Mouse (Mus musculus): ENCODE data around the gene Syt12. TPM values are rescaled to one million over a fixed set of nuclear protein-coding genes. Genes with fewer than 3 reads are reported as not detected.

The Syt12 gene
- total and polyA plus RNA-seq, 3 experiments = not detected

GRCm38 (mm10) chr19:4475224-4475925, 1.9 kb downstream of the Syt12 start:
- no peak overlapping the region for H3K9ac ChIP-seq (ENCODE audit: control insufficient read depth, low read depth, low read length, poor library complexity, severe bottlenecking)
- TF ChIP-seq GATA1 (IDR thresholded peaks at IDR 0.05; ENCODE audit: low read depth, low read length) (no peak), ETS1 (IDR thresholded peaks at IDR 0.05; ENCODE audit: low read depth, low read length) (no peak)
- no peak for DNase-seq (ENCODE audit: low read depth, low spot score)
- peaks cover 0 to 7% of the 10 kb centered on the region in 2 experiments; a peak in 2 of 4 replicates for H3K4me1 ChIP-seq (ENCODE audit: control insufficient read depth in 1 of 2, insufficient read depth in 2 of 2, low read length in 2 of 2)
- H3K79me2 ChIP-seq (ENCODE audit: control insufficient read depth, insufficient read depth, low read length, poor library complexity) = no peaks in the 10 kb centered on the region
- no peak overlapping the region for H3K4me3 ChIP-seq (ENCODE audit: control insufficient read depth in 1 of 2, insufficient read depth in 1 of 2, low read depth in 2 of 2, low read length in 2 of 2)
- no peak overlapping the region for H3K27ac ChIP-seq (ENCODE audit: control insufficient read depth, low read depth, low read length)
- peaks cover 0 to 2% of the 10 kb centered on the region in 2 experiments; a peak in 1 of 4 replicates for H3K36me3 ChIP-seq (ENCODE audit: control insufficient read depth in 1 of 2, insufficient read depth in 2 of 2, low read length in 2 of 2)
- H3K27me3 ChIP-seq (ENCODE audit: control insufficient read depth in 1 of 2, insufficient read depth in 2 of 2, low read length in 2 of 2) = no peaks in the 10 kb centered on the region
- no peaks in the 10 kb centered on the region for H3K9me3 ChIP-seq (replicated peaks; ENCODE audit: insufficient read depth, low read length)

- Histone ChIP-seq H3K36me3 (ENCODE audit: control insufficient read depth in 1 of 2, insufficient read depth in 2 of 2, low read length in 2 of 2) (peaks cover 0 to 2% of the 10 kb centered on the region in 2 experiments; a peak in 1 of 4 replicates), H3K9ac (ENCODE audit: control insufficient read depth, low read depth, low read length, poor library complexity, severe bottlenecking) (no peak overlapping the region), H3K27ac (ENCODE audit: control insufficient read depth, low read depth, low read length) (no peak overlapping the region), H3K79me2 (ENCODE audit: control insufficient read depth, insufficient read depth, low read length, poor library complexity) (no peaks in the 10 kb centered on the region), H3K9me3 (replicated peaks; ENCODE audit: insufficient read depth, low read length) (no peaks in the 10 kb centered on the region), H3K27me3 (ENCODE audit: control insufficient read depth in 1 of 2, insufficient read depth in 2 of 2, low read length in 2 of 2) (no peaks in the 10 kb centered on the region), H3K4me3 (ENCODE audit: control insufficient read depth in 1 of 2, insufficient read depth in 1 of 2, low read depth in 2 of 2, low read length in 2 of 2) (no peak overlapping the region), H3K4me1 (ENCODE audit: control insufficient read depth in 1 of 2, insufficient read depth in 2 of 2, low read length in 2 of 2) (peaks cover 0 to 7% of the 10 kb centered on the region in 2 experiments; a peak in 2 of 4 replicates)
- TF ChIP-seq BHLHE40 (IDR thresholded peaks at IDR 0.05; ENCODE audit: borderline replicate concordance, low read depth, low read length) (no peak), EP300 (IDR thresholded peaks at IDR 0.05; ENCODE audit: low read depth in 1 of 2, low read length in 2 of 2) (no peak), TCF12 (IDR thresholded peaks at IDR 0.05; ENCODE audit: low read depth, low read length) (no peak), JUND (IDR thresholded peaks at IDR 0.05; ENCODE audit: low read depth, low read length) (no peak), NRF1 (IDR thresholded peaks at IDR 0.05; ENCODE audit: insufficient read depth, low read depth, low read length, poor library complexity, severe bottlenecking) (no peak), ZMIZ1 (IDR thresholded peaks at IDR 0.05; ENCODE audit: low read depth, low read length) (no peak), ZC3H11A (IDR thresholded peaks at IDR 0.05; ENCODE audit: low read depth, low read length) (no peak), NELFE (IDR thresholded peaks at IDR 0.05; ENCODE audit: low read depth, low read length) (no peak), CHD2 (IDR thresholded peaks at IDR 0.05; ENCODE audit: low read length) (no peak), RAD21 (IDR thresholded peaks at IDR 0.05; ENCODE audit: low read depth, low read length) (no peak), ZKSCAN1 (IDR thresholded peaks at IDR 0.05; ENCODE audit: low read depth, low read length) (no peak), KAT2A (conservative IDR thresholded peaks at IDR 0.05; ENCODE audit: low read depth, low read length) (no peak)
- no peak for DNase-seq (ENCODE audit: low read depth, low spot score)
These were observed 2.5 kb downstream of the Syt12 start for GRCm38 (mm10) chr19:4474739-4475138.
